Mouse (Mus musculus): ENCODE results near the gene Atg7.
"Not testable (repeated sequence)": the region's sequence is repeated elsewhere in the genome, so short reads cannot be mapped to it uniquely, and the experiment has no call there.

Atg7 gene

DNA sequence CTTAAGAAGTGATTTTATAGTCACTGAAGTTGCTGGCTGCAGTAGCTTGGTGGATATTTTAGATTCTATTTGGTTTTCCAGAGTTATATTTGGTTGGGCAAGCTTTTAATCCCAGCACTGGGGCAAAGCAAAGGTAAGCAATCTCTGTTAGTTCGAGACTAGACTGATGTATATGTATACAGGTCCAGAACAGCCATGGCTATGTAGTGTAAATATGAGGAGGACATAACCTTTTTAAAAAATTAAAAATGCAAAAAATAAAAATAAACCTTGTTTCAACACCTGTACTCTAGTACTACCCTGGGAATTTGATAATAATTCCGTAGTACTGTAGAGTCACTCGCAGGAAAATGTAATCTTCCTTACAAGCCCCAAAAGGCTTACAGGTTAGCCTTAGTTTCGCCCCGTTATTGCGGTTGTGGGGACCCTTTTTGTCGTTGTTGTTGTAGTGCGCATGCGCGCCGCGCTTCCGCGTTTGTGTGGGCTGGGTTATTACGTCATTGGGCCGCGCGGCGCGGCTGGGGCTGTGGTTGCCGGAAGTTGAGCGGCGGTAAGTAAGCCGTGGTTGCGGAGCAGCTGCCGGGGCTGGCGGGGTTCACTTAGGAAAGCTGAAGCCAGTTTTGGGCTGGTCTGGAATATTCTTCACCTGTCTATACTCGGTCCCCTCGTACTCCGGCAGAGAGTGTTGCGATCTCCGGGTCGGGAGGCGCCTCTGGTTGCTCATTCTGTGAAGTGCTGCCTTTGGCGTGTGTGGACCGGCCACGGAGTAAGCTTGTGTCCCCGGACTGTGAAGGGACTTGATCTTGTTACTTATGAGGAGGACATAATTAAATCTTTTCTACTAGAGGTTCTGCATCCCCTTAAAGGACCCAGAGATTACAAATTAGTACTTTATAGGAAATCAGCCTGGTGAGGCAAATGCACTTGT lies at the start of gene Atg7:
Atg7 (plus strand) TSS at position 497 of the 928 bp plus-strand sequence.
- peak; percentile 97 for DNase-seq (ENCODE audit: low spot score)

DNA sequence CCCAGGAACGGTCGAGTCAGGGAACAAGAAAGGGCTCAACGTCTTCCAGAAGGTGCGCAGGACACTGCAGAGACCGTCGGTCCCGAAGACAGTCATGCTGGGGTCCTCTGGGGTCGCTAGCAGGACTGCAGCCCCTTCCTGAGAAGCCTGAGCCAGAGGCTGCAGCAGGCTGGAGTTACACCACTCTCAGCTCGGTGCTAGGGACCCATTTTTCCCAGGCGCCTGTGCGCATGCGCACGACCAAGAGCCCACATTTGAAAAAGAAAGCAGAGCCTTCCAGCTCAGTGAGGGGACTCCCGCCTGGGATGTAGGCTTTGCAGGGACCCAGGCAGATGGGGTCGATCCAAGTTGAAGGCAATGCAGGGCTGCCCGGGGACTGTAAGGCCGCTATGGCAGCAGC lies 28.8 kb upstream of the Atg7 start:
- DNase-seq (ENCODE audit: low spot score), result not testable (repeated sequence)

DNA sequence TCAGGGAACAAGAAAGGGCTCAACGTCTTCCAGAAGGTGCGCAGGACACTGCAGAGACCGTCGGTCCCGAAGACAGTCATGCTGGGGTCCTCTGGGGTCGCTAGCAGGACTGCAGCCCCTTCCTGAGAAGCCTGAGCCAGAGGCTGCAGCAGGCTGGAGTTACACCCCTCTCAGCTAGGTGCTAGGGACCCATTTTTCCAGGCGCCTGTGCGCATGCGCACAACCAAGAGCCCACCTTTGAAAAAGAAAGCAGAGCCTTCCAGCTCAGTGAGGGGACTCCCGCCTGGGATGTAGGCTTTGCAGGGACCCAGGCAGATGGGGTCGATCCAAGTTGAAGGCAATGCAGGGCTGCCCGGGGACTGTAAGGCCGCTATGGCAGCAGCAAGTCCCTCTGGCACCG lies 9.0 kb upstream of the Atg7 start:
- not testable (repeated sequence) for DNase-seq (ENCODE audit: low spot score)

DNA sequence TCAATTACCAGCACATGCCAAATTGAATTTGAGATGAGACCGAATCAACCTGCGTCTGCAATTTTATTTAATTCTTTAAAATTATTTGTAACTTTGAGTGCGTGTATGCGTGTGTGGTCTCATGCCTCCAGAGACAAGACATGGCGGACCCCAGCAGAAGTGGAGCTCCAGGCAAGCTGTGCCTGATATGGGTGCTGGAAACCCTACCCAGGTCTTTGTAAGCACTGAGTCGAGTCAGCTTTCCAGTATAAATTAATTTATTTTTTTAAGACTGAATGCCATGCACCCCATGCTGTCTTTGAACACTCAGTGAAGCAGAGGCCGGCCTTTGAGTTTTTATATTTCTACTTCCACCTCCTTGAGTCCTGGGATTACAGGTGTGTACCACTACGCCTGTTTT lies 819 bp downstream of the Atg7 start:
- DNase-seq (ENCODE audit: low spot score), result no peak

- no peak for DNase-seq (ENCODE audit: low spot score)
Measured at GRCm38 (mm10) chr6:114644531-114644930, 1.6 kb downstream of the Atg7 start.

DNA sequence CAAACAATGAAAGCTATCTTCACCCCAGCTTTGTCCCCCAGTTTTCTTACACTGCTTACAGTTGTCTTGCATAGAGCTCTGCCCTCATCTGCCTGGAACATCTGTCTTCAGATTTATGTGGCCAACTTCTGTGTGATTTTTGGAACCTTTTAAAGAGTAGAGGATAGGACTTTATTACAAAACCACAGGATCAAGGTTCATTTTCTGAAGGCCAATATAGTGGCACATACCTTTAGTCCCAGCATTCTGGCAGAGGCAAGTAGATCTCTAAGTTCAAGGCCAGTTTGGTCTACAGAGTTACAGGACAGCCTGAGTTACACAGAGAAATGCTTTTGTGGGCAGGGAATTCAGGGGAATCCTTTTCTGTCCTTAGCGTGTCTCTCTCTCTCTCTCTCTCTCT lies 3.3 kb downstream of the Atg7 start:
- DNase-seq (ENCODE audit: low spot score), result no peak

- DNase-seq (ENCODE audit: low spot score), result no peak
Measured at GRCm38 (mm10) chr6:114647011-114647410, 4.1 kb downstream of the Atg7 start.

- DNase-seq (ENCODE audit: low spot score), result no peak
Measured at GRCm38 (mm10) chr6:114648352-114649030, 5.6 kb downstream of the Atg7 start.

- peak; percentile 76 for DNase-seq (ENCODE audit: low spot score)
Measured at GRCm38 (mm10) chr6:114652209-114652608, 9.3 kb downstream of the Atg7 start.

DNA sequence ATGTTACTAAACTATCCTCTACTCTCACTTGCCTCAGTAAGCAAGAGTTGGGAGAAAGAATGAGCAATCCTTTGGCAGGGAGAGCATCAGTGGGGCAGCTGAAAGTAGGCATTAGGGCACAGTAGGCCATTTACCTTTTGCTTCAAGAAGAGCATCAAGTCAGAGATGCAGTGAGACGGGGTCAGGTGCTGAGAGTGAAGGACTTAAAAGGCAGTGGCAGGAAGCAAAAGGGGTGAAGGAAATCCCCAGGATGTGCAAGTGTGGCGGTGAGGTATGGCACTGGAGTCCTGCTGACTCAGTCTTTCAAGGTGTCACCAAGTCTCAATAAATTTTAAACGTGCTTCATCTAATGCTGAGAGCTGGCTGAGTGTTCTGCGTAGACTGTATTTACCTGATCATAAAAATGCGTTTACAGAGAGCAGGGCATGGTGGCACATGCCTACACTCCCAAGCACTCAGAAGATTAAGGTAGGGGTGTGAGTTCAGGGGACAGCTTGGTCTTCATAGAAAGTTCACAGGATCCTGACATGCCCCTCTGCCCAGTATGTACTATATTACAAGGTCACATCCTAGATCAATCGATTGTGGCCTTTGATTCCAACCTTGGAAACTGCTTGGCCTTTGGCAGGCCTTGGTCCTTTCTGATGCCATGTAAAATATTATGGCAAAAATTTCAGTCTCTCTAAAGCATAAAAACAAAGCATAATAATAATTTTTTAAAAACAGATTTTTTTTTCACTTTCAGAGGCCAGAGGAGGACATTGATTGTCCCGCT lies 14.1 kb downstream of the Atg7 start:
- no peak for DNase-seq (ENCODE audit: low spot score)

DNA sequence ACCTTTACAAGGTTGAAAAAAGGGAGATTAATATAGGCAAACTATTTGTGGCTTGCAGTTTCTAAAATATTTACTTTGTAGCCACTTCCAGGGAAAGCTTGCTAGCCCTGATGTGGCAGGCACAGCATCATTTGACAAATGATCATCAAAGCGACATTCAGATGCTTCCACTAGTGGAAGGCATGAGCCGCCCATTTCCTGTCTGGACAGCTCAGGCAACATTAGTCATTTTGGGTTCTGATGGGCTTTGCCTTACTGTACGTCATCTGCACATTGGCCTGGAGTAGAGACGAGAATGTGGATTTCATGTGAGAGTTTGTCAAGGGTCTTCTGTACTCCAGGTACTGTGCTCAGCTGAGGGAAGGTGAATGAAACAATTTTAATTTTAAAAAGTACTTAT lies 14.9 kb downstream of the Atg7 start:
- DNase-seq (ENCODE audit: low spot score), result no peak

DNA sequence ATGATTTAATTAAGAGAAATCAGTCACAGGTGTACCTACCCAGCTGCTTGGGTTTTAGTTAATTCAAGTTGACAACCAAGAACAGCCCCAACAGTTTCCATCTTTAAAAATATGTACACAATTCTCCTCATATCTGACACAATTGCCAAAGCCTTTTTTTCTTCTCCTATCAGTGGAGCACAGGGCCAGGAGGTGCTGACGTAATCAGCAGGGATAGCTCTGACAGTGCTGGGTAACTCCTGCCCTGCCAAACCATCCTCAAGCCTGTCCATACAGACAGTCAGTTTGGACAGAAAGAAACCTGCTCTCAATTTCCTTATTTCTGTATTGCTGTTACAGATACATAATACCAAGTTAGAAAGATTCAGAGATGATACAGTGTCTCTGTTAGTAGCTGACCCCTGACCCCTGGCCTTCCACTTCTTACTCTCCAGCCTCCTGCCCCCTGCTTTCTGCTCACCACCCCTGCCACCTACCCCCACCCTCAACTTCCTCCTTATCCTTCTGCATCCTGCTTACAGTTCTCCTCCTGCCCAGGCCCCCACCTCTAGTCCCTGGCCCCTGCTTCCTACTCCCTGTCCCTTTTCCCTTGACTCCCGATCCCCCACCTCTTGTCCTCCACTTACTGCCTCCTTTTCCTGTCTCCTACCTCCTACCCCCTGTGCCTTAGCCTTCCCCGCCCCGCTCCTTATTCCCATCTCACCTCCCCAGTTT lies 16.5 kb downstream of the Atg7 start:
- no peak for DNase-seq (ENCODE audit: low spot score)

DNA sequence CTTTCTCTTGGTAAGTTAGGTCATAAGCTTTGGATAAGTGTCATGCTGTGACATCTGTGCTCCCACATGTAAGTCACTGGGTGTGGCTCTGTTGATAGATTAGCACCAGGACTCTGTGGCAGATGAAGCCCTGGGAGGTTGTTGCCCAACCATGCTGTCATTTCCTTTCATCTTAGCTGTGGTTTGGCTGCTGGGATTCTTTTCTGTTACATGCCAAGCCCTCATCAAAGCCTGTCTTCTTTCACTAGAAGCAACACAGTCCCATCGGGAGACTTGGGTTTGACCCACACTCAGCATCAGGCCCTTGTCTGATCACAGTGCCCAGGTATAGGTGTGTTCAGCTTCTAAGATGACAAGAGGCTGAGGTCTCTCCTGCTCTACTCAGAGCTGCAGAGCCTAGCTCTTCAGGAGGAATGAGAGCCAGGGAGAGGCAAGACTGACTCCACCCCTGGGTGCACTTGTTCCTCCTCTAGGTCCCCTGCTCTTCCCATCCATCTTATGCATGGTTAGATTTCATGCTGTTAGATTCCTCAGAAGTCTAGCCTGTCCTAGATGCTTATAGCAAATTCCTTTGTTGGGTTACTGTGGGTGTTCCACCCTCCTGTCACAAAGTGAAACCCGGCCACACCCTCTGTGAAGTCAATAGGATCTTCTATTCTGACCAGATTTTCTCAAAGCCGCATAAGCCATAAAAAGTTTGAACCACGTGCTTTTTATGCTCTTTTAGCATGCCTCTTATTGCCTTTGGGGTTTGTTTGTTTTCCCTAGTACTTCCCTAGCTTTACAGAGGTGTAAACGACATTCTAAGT lies 17.3 kb downstream of the Atg7 start:
- no peak for DNase-seq (ENCODE audit: low spot score)

DNA sequence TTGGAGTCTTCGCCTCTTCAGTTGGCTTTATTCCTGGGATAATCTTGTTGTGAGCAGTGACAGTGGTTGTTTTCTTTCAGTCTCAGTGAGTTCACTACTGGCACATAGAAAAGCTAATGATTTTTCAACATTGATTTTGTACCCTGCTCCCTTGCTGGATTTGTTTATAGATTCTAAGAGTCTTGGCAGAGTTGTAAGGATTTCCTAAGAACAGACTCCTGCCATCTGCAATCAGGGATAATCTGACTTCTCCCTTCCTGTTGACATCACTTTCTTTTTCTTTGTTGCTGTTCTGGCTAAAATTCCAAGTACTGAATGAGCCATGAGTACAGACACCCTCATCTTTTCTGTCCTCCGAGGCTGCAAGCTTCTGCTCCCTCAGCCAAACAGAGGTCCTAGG lies 20.8 kb downstream of the Atg7 start:
- no peak for DNase-seq (ENCODE audit: low spot score)

DNA sequence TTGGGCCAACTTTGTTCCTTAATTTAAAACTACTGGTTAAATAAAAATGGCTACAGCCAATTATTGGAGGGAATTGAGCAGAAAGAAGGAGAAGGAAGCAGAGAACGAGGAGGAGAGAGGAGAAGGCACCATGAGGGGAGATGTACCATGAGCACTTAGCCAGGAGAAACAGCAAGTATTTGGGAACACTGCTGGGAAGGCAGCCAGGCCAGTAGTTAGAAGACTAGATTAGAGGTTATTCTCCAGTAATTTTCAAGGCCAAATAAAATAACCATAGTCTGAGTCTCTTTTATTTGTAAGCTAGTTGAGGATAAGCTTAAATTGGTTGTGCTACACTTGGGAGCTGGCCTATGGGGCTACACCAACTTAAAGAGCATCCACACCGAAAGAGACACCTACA lies 21.8 kb downstream of the Atg7 start:
- DNase-seq (ENCODE audit: low spot score), result no peak

DNA sequence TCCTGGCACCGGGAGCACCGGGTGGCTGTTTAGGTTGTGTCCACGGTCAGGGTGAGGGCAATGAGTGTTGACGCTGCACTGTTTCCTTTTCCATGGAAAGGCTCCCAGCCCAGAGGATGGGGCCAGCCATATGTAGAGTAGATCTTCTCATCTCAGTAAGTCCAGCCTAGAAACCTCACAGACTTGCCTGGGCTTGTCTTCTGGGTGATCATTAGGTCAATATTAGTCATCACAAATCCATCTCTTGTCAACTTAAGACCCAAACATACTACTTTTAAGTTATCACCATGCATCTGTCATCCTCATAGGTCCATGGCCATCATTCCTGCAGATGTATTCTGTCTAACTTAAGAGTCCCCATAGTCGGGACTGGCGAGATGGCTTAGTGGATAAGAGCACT lies 24.6 kb downstream of the Atg7 start:
- no peak for DNase-seq (ENCODE audit: low spot score)

DNA sequence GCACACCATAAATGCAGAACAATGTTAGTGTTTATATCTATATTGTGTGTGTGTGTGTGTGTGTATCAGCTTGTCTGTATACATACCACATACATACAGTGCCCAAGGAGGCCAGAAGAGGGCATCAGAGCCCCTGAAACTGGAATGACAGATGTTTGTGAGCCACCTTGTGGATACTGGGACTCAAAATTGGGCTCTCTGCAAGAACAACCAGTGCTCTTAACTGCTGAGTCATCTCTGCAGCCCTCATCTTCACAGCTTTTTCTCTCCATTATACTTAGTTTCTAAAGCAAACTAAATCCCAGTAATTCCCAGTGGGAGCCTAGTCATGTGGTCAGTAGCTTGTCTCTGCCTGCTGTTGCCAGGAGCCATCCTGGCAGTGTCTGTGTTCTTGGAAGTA lies 31.9 kb downstream of the Atg7 start:
- no peak for DNase-seq (ENCODE audit: low spot score)

- no peak for DNase-seq (ENCODE audit: low spot score)
Measured at GRCm38 (mm10) chr6:114676091-114676490, 33.2 kb downstream of the Atg7 start.

DNA sequence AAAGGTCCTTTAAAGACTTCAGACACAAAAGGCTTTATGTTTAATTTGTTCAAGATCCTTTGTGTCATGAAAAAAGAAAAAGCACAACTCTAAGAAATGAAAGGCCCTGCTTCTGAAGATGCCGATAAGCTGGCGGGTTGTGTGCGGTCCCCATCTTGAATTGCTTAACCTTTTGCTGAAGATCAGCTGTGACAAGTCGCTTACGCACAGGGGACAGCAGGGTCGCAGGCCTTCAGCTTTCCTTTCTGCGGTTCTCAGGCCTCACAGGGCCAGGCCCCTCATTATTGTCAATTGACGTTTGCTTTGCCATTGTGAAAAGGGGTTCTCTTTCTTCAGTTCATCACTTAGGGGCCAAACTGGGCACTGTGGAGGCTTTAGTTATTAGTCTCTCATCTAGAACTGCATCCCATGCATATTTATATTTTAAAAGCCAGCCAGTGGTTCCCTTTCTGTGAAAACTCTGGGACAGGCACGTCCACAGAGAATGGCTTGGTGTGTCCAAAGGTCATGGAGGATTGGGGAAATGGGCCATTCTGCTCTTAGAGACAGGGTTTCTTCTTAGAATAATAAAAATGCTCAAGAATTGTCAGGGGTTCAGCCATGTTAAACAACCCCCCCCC lies 39.3 kb downstream of the Atg7 start:
- DNase-seq (ENCODE audit: low spot score), result peak; percentile 41

GRCm38 (mm10) chr6:114683741-114684140 lies 40.8 kb downstream of the Atg7 start:
- peak; percentile 25 for DNase-seq (ENCODE audit: low spot score)

DNA sequence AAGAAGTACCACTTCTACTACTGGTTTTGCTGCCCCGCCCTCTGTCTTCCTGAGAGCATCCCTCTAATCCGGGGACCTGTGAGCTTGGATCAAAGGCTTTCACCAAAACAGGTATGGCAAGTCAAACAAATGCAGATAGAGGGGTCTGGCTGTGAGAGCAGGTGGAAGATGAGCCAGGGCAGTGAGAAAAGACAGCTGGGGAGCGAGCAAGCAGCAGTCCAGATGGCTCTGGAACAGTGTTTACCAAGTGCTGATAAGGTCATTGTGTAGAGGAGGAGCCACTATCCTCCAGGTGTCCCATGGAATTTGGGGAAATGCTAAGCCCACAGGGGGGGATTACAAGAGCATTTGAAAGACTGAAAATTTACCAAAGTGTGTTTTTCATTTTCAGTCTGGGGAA lies 41.5 kb downstream of the Atg7 start:
- no peak for DNase-seq (ENCODE audit: low spot score)
